Mouse (Mus musculus): Measurements from ENCODE around the gene Rnft1. TPM values are rescaled to one million over a fixed set of nuclear protein-coding genes. Genes with fewer than 3 reads are reported as not detected.
A peak's percentile ranks its signal among the peaks of the same experiment; 100 is the strongest.
"Not testable (repeated sequence)": the region's sequence is repeated elsewhere in the genome, so short reads cannot be mapped to it uniquely, and the experiment has no call there.

The Rnft1 gene
- polyA plus RNA-seq, 1 experiment from 2014 or later, result 17.6 TPM

- not testable (repeated sequence) for H3K4me1 ChIP-seq (ENCODE audit: control insufficient read depth, low read depth, low read length); H3K4me3 ChIP-seq (ENCODE audit: low read depth, low read length); H3K9ac ChIP-seq (ENCODE audit: low read depth, low read length); H3K9me3 ChIP-seq (replicated peaks; ENCODE audit: control insufficient read depth, low read length); H3K4me2 ChIP-seq (ENCODE audit: low read depth, low read length); ATAC-seq (ENCODE audit: low read depth); H3K27ac ChIP-seq (ENCODE audit: low read length); H3K27me3 ChIP-seq (ENCODE audit: control insufficient read depth, insufficient read depth, low read depth, low read length)
- H3K36me3 ChIP-seq (ENCODE audit: control insufficient read depth, insufficient read depth), result peaks cover 14% of the 10 kb centered on the region
- 77% methylated on average over 6 of the region's 6 CpGs for WGBS (ENCODE audit: insufficient replicate concordance)
Observed at GRCm38 (mm10) chr11:86533302-86533701, 48.8 kb downstream of the Rnft1 start.

- H3K9ac ChIP-seq (ENCODE audit: low read depth, low read length), result no peak overlapping the region
- H3K4me2 ChIP-seq (ENCODE audit: low read depth, low read length), result no peak overlapping the region
- no peaks in the 10 kb centered on the region for H3K27me3 ChIP-seq (ENCODE audit: control insufficient read depth, insufficient read depth, low read depth, low read length)
- no peak overlapping the region for H3K27ac ChIP-seq (ENCODE audit: low read length)
- peaks cover 14% of the 10 kb centered on the region for H3K36me3 ChIP-seq (ENCODE audit: control insufficient read depth, insufficient read depth)
- 77% methylated on average over 5 of the region's 5 CpGs for WGBS (ENCODE audit: insufficient replicate concordance)
- H3K4me1 ChIP-seq (ENCODE audit: control insufficient read depth, low read depth, low read length), result no peaks in the 10 kb centered on the region; the same call in 1 of the 2 replicates
- no peaks in the 10 kb centered on the region for H3K9me3 ChIP-seq (replicated peaks; ENCODE audit: control insufficient read depth, low read length)
- no peak for ATAC-seq (ENCODE audit: low read depth)
- H3K4me3 ChIP-seq (ENCODE audit: low read depth, low read length), result no peak overlapping the region
Observed at GRCm38 (mm10) chr11:86534201-86534910, 49.9 kb downstream of the Rnft1 start.

GRCm38 (mm10) chr11:86538786-86539185 is 54.3 kb downstream of the Rnft1 start:
- Histone ChIP-seq H3K9me3 (replicated peaks; ENCODE audit: control insufficient read depth, low read length) (no peaks in the 10 kb centered on the region), H3K27ac (ENCODE audit: low read length) (no peak overlapping the region), H3K4me3 (ENCODE audit: low read depth, low read length) (no peak overlapping the region), H3K9ac (ENCODE audit: low read depth, low read length) (no peak overlapping the region), H3K4me2 (ENCODE audit: low read depth, low read length) (no peak overlapping the region), H3K27me3 (ENCODE audit: control insufficient read depth, insufficient read depth, low read depth, low read length) (no peaks in the 10 kb centered on the region), H3K36me3 (ENCODE audit: control insufficient read depth, insufficient read depth) (peaks cover 2% of the 10 kb centered on the region; the same call in 1 of the 2 replicates), H3K4me1 (ENCODE audit: control insufficient read depth, low read depth, low read length) (peaks cover 14% of the 10 kb centered on the region)
- no peak for ATAC-seq (ENCODE audit: low read depth)
- 81% methylated on average over 4 of the region's 4 CpGs for WGBS (ENCODE audit: insufficient replicate concordance)

GRCm38 (mm10) chr11:86539716-86540475 is 55.4 kb downstream of the Rnft1 start:
- Histone ChIP-seq H3K27me3 (ENCODE audit: control insufficient read depth, insufficient read depth, low read depth, low read length) (no peaks in the 10 kb centered on the region), H3K9ac (ENCODE audit: low read depth, low read length) (no peak overlapping the region), H3K36me3 (ENCODE audit: control insufficient read depth, insufficient read depth) (no peaks in the 10 kb centered on the region), H3K4me3 (ENCODE audit: low read depth, low read length) (no peak overlapping the region), H3K27ac (ENCODE audit: low read length) (no peak overlapping the region), H3K4me1 (ENCODE audit: control insufficient read depth, low read depth, low read length) (peaks cover 14% of the 10 kb centered on the region), H3K4me2 (ENCODE audit: low read depth, low read length) (no peak overlapping the region), H3K9me3 (replicated peaks; ENCODE audit: control insufficient read depth, low read length) (no peaks in the 10 kb centered on the region)
- ATAC-seq (ENCODE audit: low read depth), result no peak
- 77% methylated on average over 6 of the region's 6 CpGs for WGBS (ENCODE audit: insufficient replicate concordance)

GRCm38 (mm10) chr11:86540476-86540845 is 56.0 kb downstream of the Rnft1 start:
- Histone ChIP-seq H3K4me1 (ENCODE audit: control insufficient read depth, low read depth, low read length) (peaks cover 14% of the 10 kb centered on the region), H3K27me3 (ENCODE audit: control insufficient read depth, insufficient read depth, low read depth, low read length) (no peaks in the 10 kb centered on the region), H3K4me3 (ENCODE audit: low read depth, low read length) (no peak overlapping the region), H3K27ac (ENCODE audit: low read length) (no peak overlapping the region), H3K9me3 (replicated peaks; ENCODE audit: control insufficient read depth, low read length) (no peaks in the 10 kb centered on the region), H3K36me3 (ENCODE audit: control insufficient read depth, insufficient read depth) (no peaks in the 10 kb centered on the region), H3K9ac (ENCODE audit: low read depth, low read length) (no peak overlapping the region), H3K4me2 (ENCODE audit: low read depth, low read length) (no peak overlapping the region)
- WGBS (ENCODE audit: insufficient replicate concordance), result 79% methylated on average over 2 of the region's 2 CpGs
- ATAC-seq (ENCODE audit: low read depth), result no peak

- ATAC-seq (ENCODE audit: low read depth), result no peak
- peak overlapping the region; percentile 66; the same call in 1 of the 2 replicates for H3K4me2 ChIP-seq (ENCODE audit: low read depth, low read length)
- H3K4me3 ChIP-seq (ENCODE audit: low read depth, low read length), result no peak overlapping the region
- 80% methylated on average over 1 of the region's 1 CpGs for WGBS (ENCODE audit: insufficient replicate concordance)
- H3K9ac ChIP-seq (ENCODE audit: low read depth, low read length), result no peak overlapping the region
- no peaks in the 10 kb centered on the region for H3K9me3 ChIP-seq (replicated peaks; ENCODE audit: control insufficient read depth, low read length)
- peaks cover 21% of the 10 kb centered on the region for H3K4me1 ChIP-seq (ENCODE audit: control insufficient read depth, low read depth, low read length)
- no peaks in the 10 kb centered on the region for H3K36me3 ChIP-seq (ENCODE audit: control insufficient read depth, insufficient read depth)
- H3K27ac ChIP-seq (ENCODE audit: low read length), result no peak overlapping the region
- no peaks in the 10 kb centered on the region for H3K27me3 ChIP-seq (ENCODE audit: control insufficient read depth, insufficient read depth, low read depth, low read length)
Observed at GRCm38 (mm10) chr11:86542851-86543250, 58.4 kb downstream of the Rnft1 start.

- under 1% methylated on average over 45 of the region's 50 CpGs for WGBS (ENCODE audit: insufficient replicate concordance)
- Histone ChIP-seq H3K9ac (ENCODE audit: low read depth, low read length) (peak overlapping the region; percentile 98), H3K4me3 (ENCODE audit: low read depth, low read length) (peak overlapping the region; percentile 95), H3K4me2 (ENCODE audit: low read depth, low read length) (peak overlapping the region; percentile 66), H3K9me3 (replicated peaks; ENCODE audit: control insufficient read depth, low read length) (no peaks in the 10 kb centered on the region), H3K27me3 (ENCODE audit: control insufficient read depth, insufficient read depth, low read depth, low read length) (no peaks in the 10 kb centered on the region), H3K4me1 (ENCODE audit: control insufficient read depth, low read depth, low read length) (peaks cover 21% of the 10 kb centered on the region), H3K36me3 (ENCODE audit: control insufficient read depth, insufficient read depth) (no peaks in the 10 kb centered on the region), H3K27ac (ENCODE audit: low read length) (peak overlapping the region; percentile 89)
- ATAC-seq (ENCODE audit: low read depth), result peak; percentile 67
Observed at GRCm38 (mm10) chr11:86543960-86544638, 59.6 kb downstream of the Rnft1 start.

GRCm38 (mm10) chr11:86544639-86545299 is 60.3 kb downstream of the Rnft1 start, which contains the start of the genes Rps6kb1 and Tubd1:
Gene Rps6kb1 (minus strand): TSS chr11:86544805.
Gene Tubd1 (plus strand): TSS chr11:86544991.
- peaks cover 21% of the 10 kb centered on the region for H3K4me1 ChIP-seq (ENCODE audit: control insufficient read depth, low read depth, low read length)
- ATAC-seq (ENCODE audit: low read depth), result peak; percentile 97
- peak within 1 kb of the TSS; percentile 98 for H3K9ac ChIP-seq (ENCODE audit: low read depth, low read length)
- no peaks in the 10 kb centered on the region for H3K27me3 ChIP-seq (ENCODE audit: control insufficient read depth, insufficient read depth, low read depth, low read length)
- peak within 1 kb of the TSS; percentile 71 for H3K4me2 ChIP-seq (ENCODE audit: low read depth, low read length)
- under 1% methylated on average over 43 of the region's 43 CpGs for WGBS (ENCODE audit: insufficient replicate concordance)
- H3K4me3 ChIP-seq (ENCODE audit: low read depth, low read length), result peak within 1 kb of the TSS; percentile 95
- no peaks in the 10 kb centered on the region for H3K36me3 ChIP-seq (ENCODE audit: control insufficient read depth, insufficient read depth)
- H3K27ac ChIP-seq (ENCODE audit: low read length), result peak within 1 kb of the TSS; percentile 92
- no peaks in the 10 kb centered on the region for H3K9me3 ChIP-seq (replicated peaks; ENCODE audit: control insufficient read depth, low read length)

Measured in liver, embryonic 16.5 days (tissue).